Mouse (Mus musculus) lung, postnatal 36 days (tissue): ENCODE results near the gene Slc47a2.
A peak's percentile ranks its signal among the peaks of the same experiment; 100 is the strongest.
"Not testable (repeated sequence)": the region's sequence is repeated elsewhere in the genome, so short reads cannot be mapped to it uniquely, and the experiment has no call there.

Experiments
- DNase-seq: peaks from one replicate; pipeline ENCODE4 v3.0.0; 2022; ENCODE audit warnings: mixed read lengths

Gene Slc47a2

DNA sequence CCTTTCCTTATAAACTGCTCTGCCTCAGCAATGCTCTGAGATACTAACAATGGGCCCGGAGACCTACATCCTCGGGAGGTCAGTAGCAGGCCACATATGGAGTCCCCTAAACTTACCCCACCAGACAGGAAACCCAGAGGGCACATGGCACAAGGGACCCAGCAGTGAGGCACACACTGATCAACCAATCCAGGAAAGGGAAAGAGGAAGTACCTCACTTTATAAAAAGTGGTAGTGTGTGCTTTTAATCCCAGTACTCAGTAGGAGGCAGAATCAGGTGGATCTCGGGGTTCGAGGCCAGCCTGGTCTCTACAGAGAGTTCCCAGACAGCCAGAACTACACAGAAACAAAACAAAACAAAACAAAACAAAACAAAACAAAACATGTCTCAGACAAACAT lies 2.3 kb downstream of the Slc47a2 start:
- no peak for DNase-seq

DNA sequence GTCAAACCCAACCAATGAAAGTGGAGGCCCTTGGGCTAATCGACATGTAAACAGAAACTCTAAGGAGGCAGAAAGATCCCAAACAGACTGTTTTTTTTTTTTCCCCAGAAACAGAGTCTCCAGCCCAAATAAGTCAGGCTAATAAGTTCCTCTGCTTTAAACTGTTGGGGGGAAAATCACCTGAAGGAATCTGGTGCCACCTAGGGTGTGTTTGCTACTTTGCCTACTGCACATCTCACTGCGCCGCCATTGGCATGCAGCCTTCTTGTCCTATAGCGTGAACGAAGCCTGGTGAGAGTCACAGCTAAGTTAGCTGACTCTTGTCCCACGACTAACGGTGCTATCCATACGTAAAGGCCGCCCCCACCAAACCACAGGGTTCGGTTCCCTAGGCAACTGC lies 5.1 kb downstream of the Slc47a2 start:
- peak; percentile 20 for DNase-seq

GRCm38 (mm10) chr11:61320904-61321687 lies 21.6 kb downstream of the Slc47a2 start:
- no peak for DNase-seq

- DNase-seq: no peak
These were observed 22.6 kb downstream of the Slc47a2 start for GRCm38 (mm10) chr11:61319923-61320567.

DNA sequence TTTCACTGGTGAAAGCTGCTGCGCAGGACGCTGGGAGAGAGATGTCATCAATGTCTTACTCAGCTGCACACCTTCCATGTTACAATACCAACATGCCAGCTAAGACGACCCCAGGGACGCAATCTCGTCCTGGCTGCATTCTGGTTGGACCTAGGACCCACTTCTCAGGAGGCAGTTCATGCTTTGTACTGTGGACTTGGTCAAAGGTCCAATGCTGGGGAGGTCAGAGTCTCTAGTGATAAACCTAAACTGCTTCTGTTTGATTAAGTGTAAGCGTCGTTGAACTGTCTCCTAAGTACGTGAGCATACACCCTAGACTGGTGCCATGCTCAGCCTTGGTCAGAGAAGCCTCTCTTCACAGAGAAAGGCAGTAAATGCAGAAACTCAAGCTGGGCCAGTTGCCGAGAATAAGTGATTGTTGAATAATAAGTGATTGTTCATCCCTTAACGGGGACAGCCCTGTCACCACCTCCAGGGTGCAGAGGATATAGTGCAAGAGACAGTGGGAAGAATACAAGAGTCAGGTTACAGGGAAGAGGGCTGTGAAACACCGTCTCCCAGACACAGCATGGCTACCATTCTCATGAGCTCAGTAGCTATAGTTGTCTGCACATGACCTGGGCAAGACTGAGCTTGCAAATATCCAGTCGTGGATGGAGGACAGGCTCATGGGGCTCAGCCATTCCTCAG lies 23.3 kb downstream of the Slc47a2 start:
- DNase-seq: no peak

DNA sequence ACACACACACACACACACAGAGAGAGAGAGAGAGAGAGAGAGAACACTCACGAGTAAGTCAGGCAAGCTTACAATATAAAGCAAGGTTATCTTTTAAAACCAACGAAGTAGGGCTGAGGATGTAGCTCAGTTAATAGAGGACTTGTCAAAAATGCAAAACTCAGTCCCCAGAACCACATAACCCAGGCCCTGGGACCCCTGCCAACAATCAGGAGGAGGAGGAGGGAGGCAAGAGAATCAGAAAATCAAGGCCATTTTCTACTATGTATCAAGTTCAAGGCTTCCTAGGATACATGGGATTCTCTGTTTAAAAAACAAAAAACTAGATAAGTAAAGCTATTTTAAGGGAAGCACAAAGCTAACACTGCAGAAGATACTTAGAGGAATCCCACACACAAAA lies 25.8 kb downstream of the Slc47a2 start:
- no peak for DNase-seq

DNA sequence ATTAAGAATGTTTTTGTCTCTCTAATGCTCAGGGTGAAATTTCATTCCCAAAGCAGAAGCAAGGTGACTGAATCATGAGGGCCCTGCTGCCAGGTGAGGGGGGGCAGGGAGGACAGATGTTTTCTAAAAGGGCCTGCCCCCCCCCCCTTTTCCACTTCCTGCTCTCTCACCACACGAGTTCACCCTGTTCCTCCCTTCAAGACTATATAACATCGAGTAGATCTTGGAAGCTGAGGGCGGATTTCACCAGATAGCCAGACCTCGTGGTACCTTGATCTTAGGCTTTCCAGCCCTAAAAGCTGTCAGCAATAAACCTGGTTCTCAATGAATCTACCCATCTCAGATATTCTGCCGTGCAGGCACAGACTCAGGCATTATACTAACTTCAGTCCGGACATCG lies 32.3 kb downstream of the Slc47a2 start:
- DNase-seq: no peak

GRCm38 (mm10) chr11:61309831-61310230 lies 32.8 kb downstream of the Slc47a2 start:
- DNase-seq: no peak

GRCm38 (mm10) chr11:61307795-61308194 lies 34.9 kb downstream of the Slc47a2 start:
- no peak for DNase-seq

DNA sequence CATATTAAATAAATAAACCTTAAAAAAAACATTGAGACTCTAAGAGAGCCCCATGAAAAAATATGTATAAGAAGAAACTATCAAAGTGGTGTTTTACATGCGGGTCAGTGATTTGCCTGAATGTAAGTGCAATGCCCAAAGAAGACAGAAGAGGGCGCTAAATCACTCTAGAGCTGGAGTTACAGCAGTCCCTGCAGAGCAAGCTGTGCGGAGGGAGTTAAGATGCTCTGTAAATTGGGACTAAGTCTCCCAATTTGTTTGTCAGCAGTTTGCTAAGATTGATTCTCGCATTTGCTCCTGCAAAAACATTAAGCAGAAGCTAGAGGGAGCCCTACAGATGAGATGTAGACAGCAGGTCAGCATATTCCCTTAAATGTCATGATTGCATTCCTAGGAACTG lies 37.3 kb downstream of the Slc47a2 start:
- DNase-seq: peak; percentile 86

DNA sequence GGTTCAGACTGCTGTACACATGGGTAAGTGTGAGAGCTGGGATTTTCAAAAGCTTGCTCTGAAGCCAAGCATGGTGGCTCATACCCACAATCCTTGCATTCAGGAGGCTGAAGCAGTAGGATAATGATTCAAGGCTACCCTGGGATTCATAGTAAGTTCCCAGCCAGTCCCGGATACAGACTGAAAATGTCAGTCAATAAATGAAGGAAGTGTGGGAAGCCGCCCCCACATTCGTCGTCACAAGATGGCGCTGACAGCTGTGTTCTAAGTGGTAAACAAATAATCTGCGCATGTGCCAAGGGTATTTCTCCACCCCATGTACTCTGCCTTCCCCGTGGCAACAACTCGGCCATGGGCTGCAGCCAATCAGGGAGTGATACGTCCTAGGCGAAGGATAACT lies 38.1 kb downstream of the Slc47a2 start:
- not testable (repeated sequence) for DNase-seq

- DNase-seq: peak; percentile 23
These were observed 41.8 kb downstream of the Slc47a2 start for GRCm38 (mm10) chr11:61300716-61301392.

- DNase-seq: no peak
These were observed 42.5 kb downstream of the Slc47a2 start for GRCm38 (mm10) chr11:61300205-61300604.

- DNase-seq: no peak
These were observed 44.8 kb downstream of the Slc47a2 start for GRCm38 (mm10) chr11:61297901-61298300.

- no peak for DNase-seq
These were observed 45.3 kb downstream of the Slc47a2 start for GRCm38 (mm10) chr11:61297326-61297725.

- no peak for DNase-seq
These were observed 46.1 kb downstream of the Slc47a2 start for GRCm38 (mm10) chr11:61296556-61296955.

DNA sequence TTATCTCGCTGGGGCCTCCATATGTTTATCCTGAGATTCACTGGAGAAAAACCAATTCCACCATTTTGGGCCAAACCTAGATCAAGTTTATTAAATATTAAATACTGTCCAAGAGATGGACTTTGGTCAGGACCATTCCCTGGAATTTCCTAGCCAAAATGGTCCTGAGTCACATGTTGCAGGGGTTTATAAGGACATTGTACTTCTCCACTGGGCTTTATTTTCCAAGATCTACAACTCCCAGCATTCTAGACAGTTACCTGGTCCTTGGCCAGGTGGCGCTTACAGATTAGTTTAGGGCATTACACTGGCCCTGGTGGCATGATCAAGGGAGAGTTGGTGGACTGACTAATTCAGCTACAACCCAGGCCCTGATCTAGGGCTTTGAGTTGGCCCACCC lies 47.1 kb downstream of the Slc47a2 start:
- no peak for DNase-seq

GRCm38 (mm10) chr11:61294431-61294830 lies 48.2 kb downstream of the Slc47a2 start:
- DNase-seq: peak; percentile 44

- DNase-seq: no peak
These were observed 49.4 kb downstream of the Slc47a2 start for GRCm38 (mm10) chr11:61293251-61293650.

DNA sequence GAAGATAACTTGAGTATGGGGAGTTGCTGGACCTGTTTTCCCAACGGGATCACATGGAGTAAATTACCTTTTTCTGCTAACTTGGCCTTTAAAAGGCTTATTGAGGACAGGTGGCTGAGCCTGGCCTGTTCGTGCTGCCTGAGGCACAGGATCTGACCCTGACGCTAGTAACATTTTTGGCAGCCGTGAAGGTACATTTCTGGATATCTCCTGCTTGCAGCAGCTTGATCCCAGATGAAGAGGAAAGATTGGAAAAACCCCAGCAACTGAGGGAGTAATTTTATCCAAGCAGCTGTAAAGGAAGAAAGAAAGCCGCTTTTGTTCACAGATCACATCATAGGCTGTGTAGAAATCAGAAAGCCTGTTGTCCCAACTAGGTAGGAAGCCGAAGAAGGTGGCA lies 58.3 kb downstream of the Slc47a2 start:
- peak; percentile 31 for DNase-seq

- no peak for DNase-seq
These were observed 59.1 kb downstream of the Slc47a2 start for GRCm38 (mm10) chr11:61283414-61284049.

DNA sequence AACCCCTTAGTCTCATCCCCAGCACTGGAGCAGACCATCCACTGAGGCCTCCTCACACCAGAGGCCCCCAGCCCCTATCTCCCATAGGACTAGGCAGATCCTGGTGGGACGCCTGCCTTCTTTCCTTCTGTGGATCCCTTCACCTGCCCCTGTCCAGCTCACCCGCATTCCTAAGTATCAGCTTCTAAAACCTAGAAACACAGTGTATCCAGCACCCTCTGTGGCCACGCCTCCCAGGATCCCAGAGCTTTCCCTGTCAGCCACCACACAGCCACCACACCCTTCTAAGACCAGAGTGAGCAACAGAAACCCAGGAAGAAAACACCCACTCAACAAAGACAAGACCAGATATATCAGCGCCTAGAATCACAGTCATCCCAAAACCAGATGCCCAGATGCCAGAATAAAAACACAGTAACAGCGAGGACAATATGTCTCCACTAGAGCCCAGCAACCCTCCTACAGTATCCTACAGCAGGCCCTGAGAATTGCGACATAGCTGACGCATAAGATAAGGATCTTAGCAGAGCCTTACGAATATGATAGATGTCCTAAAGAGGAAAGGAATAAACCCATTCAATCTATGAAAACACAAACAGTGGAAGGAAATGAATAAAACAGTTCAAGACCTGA lies 64.1 kb downstream of the Slc47a2 start:
- no peak for DNase-seq
